Mouse (Mus musculus): ENCODE data around the gene Enox1. TPM values are rescaled to one million over a fixed set of nuclear protein-coding genes. Genes with fewer than 3 reads are reported as not detected.

Enox1 gene
- polyA plus RNA-seq, 1 experiment from 2014 or later: 46.2 TPM

DNA sequence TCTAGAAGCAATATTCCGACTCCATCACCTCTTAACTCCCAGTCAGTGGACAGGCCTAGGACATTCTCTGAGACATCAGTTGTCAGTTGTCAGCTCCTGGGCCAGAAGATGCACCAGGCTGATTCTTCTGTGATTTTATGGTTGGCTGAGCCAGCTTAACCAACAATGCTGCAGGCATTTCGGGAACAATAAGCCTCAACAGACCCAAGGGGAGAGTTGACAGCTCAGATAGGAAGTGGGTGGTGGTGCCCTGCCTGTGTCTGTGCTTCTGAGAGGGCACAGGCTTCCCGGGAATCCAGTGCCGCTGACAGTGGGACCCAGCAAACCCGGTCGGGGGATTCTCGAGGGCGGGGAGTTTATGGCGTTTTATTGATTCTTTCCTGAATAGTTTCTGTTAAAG is 229.1 kb downstream of the Enox1 start:
- H3K4me2 ChIP-seq: no peak overlapping the region
- no peaks in the 10 kb centered on the region for H3K36me3 ChIP-seq
- no peak overlapping the region for H3K4me3 ChIP-seq
- peaks cover 26% of the 10 kb centered on the region for H3K4me1 ChIP-seq (replicated peaks)
- H3K27ac ChIP-seq: peak overlapping the region; percentile 14; the same call in 1 of the 2 replicates
- WGBS: 9% methylated on average over 9 of the region's 9 CpGs
- H3K9ac ChIP-seq: no peak overlapping the region
- ATAC-seq (ENCODE audit: low FRiP score): no peak
- no peaks in the 10 kb centered on the region for H3K9me3 ChIP-seq
- no peaks in the 10 kb centered on the region for H3K27me3 ChIP-seq

DNA sequence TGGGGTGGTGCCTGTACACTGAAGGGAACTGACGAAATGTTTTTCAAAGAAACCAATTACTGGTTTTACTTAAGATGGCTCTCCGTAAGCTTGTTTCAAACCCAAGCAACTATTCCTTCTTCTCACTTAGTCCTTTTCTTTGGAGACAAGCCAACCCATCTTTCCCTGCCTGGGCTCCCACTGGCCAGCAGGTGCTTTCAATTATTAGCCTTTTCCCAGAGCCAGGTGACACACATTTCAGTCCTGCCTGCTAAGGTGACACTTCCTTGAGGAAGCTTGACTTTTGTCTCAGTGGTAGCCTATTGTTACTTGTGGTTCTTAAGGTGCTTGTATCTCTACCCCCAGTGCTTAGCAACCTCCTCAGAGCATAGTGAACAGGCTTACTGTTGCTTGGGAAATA is 231.3 kb downstream of the Enox1 start:
- no peak overlapping the region for H3K4me3 ChIP-seq
- WGBS: 91% methylated on average over 2 of the region's 2 CpGs
- H3K9me3 ChIP-seq: no peaks in the 10 kb centered on the region
- H3K4me1 ChIP-seq (replicated peaks): peaks cover 16% of the 10 kb centered on the region
- H3K36me3 ChIP-seq: no peaks in the 10 kb centered on the region
- no peaks in the 10 kb centered on the region for H3K27me3 ChIP-seq
- H3K4me2 ChIP-seq: no peak overlapping the region
- ATAC-seq (ENCODE audit: low FRiP score): no peak
- no peak overlapping the region for H3K9ac ChIP-seq
- H3K27ac ChIP-seq: no peak overlapping the region

DNA sequence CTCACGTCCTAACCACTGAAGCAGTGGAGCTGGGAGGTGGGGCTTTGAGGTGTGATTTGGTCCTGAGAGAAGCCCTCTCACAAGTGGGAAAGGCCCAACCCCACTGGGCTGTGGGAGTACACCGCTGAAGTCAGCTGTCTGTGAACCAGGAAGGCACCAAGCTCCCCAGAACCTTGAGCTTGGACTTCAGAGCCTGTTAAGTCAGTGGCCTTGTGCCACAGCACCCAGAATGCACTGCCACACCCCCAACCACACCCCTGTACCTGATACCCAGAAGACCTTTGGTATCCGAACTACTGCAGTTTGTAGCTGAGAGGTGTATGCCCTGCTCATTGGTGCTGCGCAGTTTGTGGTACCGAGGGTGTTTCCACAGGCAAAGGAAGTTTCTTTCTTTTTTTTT is 232.7 kb downstream of the Enox1 start:
- no peaks in the 10 kb centered on the region for H3K27me3 ChIP-seq
- no peak for ATAC-seq (ENCODE audit: low FRiP score)
- H3K9me3 ChIP-seq: no peaks in the 10 kb centered on the region
- H3K4me3 ChIP-seq: no peak overlapping the region
- no peak overlapping the region for H3K4me2 ChIP-seq
- no peaks in the 10 kb centered on the region for H3K36me3 ChIP-seq
- no peak overlapping the region for H3K27ac ChIP-seq
- peaks cover 16% of the 10 kb centered on the region for H3K4me1 ChIP-seq (replicated peaks)
- WGBS: 85% methylated on average over 5 of the region's 5 CpGs
- H3K9ac ChIP-seq: no peak overlapping the region

DNA sequence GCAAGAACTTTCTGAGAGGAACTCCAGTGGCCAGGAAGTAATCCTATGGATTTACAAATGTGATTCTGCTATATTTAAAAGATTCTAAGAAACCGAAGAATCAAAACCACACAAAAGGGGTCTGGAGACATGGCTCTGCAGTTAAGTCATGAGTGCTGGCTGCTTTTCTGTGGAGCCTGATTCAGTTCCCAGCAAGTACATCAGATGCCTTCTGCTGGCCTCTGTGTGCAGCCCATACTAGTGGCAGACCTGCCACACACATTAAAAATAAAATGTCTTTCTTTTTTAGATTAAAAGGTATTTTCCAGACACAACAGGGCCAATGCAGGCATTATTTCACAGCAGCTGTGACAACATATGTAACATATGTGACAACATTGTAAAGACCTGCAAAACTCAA is 235.9 kb downstream of the Enox1 start:
- 67% methylated on average over 1 of the region's 1 CpGs for WGBS
- H3K4me3 ChIP-seq: no peak overlapping the region
- H3K27me3 ChIP-seq: no peaks in the 10 kb centered on the region
- 0 out of 2 replicates have a peak, but pooled peaks cover 3% of the 10 kb centered on the region for H3K4me1 ChIP-seq (replicated peaks)
- H3K9me3 ChIP-seq: no peaks in the 10 kb centered on the region
- no peak overlapping the region for H3K27ac ChIP-seq
- no peak overlapping the region for H3K4me2 ChIP-seq
- no peaks in the 10 kb centered on the region for H3K36me3 ChIP-seq
- no peak for ATAC-seq (ENCODE audit: low FRiP score)
- H3K9ac ChIP-seq: no peak overlapping the region

DNA sequence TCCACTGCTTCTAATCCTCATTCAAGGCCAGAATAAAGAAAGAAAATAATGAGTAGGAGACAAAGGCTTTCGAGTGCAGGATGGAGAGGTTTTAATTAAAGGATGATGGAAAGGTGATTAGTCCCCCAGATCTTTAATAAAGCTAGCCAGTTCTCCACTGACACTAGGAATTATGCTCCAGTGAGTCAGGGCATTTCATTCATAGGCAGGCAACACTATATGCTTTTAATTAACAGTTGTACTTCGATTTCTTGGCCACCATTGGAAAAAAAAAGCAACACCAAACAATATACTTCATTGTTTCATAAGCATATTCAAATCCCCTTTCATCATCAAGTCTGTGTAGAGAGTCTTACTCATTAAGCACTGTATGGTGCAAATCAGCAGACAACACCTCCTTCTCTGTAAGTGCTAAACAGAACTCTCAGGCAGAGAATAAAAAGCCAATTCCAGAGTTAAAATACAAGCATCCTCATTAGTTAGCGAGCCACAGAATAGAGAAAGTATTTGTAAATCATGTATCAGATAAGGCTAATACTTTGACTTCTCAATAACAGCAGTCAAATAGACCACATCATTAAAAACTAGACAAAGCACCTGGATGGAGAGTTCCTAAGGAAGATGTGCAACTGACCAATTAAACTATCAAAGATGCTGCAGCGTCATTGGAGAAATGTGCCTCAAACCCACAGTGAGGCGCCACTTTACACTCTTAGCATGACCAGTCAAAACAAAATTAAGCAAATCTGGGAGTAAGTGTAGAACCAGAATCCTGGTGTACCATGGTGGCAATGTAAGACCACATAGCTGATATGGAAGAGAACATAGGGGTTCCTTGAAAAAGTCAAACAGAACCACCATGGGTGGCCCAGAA is 249.9 kb downstream of the Enox1 start:
- ATAC-seq (ENCODE audit: low FRiP score): no peak
- H3K4me1 ChIP-seq (replicated peaks): no peaks in the 10 kb centered on the region
- WGBS: 75% methylated on average over 5 of the region's 5 CpGs
- H3K9ac ChIP-seq: no peak overlapping the region
- no peak overlapping the region for H3K4me2 ChIP-seq
- no peaks in the 10 kb centered on the region for H3K9me3 ChIP-seq
- H3K4me3 ChIP-seq: no peak overlapping the region
- no peaks in the 10 kb centered on the region for H3K27me3 ChIP-seq
- no peak overlapping the region for H3K27ac ChIP-seq
- H3K36me3 ChIP-seq: no peaks in the 10 kb centered on the region

DNA sequence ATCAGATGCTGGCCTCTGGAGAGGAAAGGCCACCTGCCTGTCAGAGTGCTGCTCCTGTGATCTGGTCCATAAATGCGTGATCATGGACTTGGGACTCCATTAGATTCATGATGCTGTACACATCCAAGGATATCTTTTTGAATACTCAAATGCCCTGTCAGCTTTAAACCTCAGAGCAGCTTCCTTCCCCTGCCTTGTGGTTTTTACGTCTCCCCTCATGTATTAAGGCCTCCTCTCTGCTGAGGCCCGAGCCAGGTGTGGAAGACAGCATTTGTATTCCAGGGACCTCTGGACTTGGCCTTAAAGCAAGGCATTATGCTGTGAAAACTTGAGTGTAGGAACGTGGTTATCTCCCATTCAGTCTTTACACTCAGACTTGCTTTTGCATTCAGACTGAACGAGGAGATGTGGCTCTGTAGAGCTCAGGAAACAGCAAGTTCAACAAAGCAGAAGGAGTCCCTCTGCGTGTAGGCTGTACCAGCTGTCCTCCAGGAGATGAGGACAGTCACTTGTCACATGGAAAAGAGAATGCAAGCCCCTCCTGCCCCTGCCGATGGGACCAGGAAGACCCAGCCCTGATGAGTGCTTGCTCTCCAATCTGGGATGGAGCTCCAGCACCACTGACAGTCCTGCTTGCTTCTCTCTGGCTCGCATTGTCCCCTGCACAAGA is 252.8 kb downstream of the Enox1 start:
- H3K36me3 ChIP-seq: no peaks in the 10 kb centered on the region
- no peak for ATAC-seq (ENCODE audit: low FRiP score)
- whole genome bisulfite sequencing: 85% methylated on average over 8 of the region's 8 CpGs
- no peak overlapping the region for H3K27ac ChIP-seq
- no peaks in the 10 kb centered on the region for H3K4me1 ChIP-seq (replicated peaks)
- no peaks in the 10 kb centered on the region for H3K9me3 ChIP-seq
- no peak overlapping the region for H3K4me3 ChIP-seq
- no peak overlapping the region for H3K9ac ChIP-seq
- H3K4me2 ChIP-seq: no peak overlapping the region
- H3K27me3 ChIP-seq: no peaks in the 10 kb centered on the region

DNA sequence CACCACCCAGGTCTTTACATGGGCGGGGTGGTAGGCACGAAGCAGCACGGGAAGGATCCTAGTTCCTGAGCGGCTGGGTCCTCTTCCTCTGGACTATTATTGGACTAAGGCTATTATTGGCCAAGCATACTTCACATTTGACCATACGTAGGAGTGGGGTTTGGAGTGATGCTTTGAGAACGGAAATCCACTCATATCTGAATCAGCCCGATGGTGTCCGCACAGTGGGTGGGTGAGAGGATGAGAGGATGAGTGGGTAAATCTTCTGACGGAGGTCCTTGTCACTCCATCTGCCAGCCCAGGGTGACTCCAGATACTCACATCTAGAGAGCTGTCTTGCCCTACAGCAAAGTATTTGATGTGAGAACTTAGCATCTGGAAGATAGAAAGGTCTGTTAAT is 253.8 kb downstream of the Enox1 start:
- no peaks in the 10 kb centered on the region for H3K27me3 ChIP-seq
- no peaks in the 10 kb centered on the region for H3K36me3 ChIP-seq
- no peak for ATAC-seq (ENCODE audit: low FRiP score)
- H3K4me2 ChIP-seq: no peak overlapping the region
- H3K4me3 ChIP-seq: no peak overlapping the region
- no peaks in the 10 kb centered on the region for H3K4me1 ChIP-seq (replicated peaks)
- H3K9me3 ChIP-seq: no peaks in the 10 kb centered on the region
- WGBS: 95% methylated on average over 9 of the region's 9 CpGs
- no peak overlapping the region for H3K9ac ChIP-seq
- no peak overlapping the region for H3K27ac ChIP-seq

DNA sequence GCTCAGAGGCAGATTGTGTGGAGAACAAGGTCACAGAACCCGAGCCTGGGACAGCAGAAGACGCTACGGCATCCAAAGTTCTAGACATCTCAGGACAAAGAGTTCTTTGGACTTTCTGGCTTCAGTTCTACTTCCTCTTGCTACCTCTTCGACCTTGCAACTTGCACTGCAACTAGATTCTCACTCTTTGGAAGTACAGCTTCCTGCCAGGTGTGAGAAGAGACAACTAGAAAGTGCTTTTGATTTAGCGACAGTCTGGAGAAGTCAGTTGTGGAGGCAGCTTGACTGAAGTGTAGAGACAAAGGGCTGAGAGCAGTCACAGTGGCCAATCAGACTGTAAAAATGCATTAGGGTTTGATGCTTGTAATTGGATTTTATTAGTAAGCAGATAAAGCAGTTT is 256.5 kb downstream of the Enox1 start:
- H3K27ac ChIP-seq: no peak overlapping the region
- H3K36me3 ChIP-seq: no peaks in the 10 kb centered on the region
- no peaks in the 10 kb centered on the region for H3K4me1 ChIP-seq (replicated peaks)
- H3K4me3 ChIP-seq: no peak overlapping the region
- H3K27me3 ChIP-seq: no peaks in the 10 kb centered on the region
- ATAC-seq (ENCODE audit: low FRiP score): no peak
- H3K9me3 ChIP-seq: no peaks in the 10 kb centered on the region
- 86% methylated on average over 5 of the region's 5 CpGs for WGBS
- no peak overlapping the region for H3K4me2 ChIP-seq
- H3K9ac ChIP-seq: no peak overlapping the region

DNA sequence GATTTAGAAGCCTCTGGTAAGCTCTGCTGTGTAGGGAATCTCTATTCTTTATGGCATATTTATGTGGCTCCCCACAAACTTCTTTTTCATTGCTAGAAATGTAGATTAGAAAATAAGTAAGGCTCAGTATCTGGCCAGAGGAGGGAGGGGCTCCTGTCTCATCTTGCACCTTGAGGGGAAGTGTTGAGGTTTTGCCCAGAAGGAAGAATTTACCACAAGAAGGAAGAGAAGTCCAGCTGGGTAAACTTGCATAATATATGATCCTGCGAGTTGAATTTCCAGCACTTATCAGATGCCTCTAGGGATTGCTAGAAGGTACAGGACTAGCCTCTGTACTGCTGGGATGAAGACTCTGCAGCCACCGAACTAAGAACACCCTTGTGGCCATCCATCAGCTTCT is 259.8 kb downstream of the Enox1 start:
- H3K4me2 ChIP-seq: no peak overlapping the region
- no peak overlapping the region for H3K4me3 ChIP-seq
- no peak overlapping the region for H3K9ac ChIP-seq
- no peak overlapping the region for H3K27ac ChIP-seq
- no peak for ATAC-seq (ENCODE audit: low FRiP score)
- no peaks in the 10 kb centered on the region for H3K9me3 ChIP-seq
- no peaks in the 10 kb centered on the region for H3K27me3 ChIP-seq
- H3K36me3 ChIP-seq: no peaks in the 10 kb centered on the region
- H3K4me1 ChIP-seq (replicated peaks): peaks cover 7% of the 10 kb centered on the region; the same call in 1 of the 2 replicates
- WGBS: 82% methylated on average over 2 of the region's 2 CpGs

DNA sequence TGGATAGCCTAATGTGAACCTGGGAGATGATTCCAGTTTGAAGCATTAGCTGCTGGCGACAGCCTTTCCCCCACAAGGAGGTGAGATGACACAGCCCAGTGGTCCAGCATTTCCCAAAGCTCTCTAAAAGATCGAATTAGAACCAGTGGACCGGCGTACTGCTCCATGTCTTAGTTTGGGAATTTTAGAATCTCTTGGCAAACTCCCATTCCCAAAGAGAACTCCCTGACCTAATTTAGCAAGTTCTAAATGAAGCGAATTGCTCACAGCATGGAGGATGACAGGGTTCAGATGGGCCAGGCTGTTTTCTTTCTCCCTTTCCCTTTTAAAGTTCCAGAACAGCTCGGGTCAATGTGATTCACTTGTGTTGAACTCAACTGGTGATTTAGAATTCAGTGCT is 264.5 kb downstream of the Enox1 start:
- Histone ChIP-seq H3K4me3 (no peak overlapping the region), H3K4me1 (replicated peaks) (peaks cover 11% of the 10 kb centered on the region; the same call in 1 of the 2 replicates), H3K9ac (no peak overlapping the region), H3K9me3 (no peaks in the 10 kb centered on the region), H3K4me2 (no peak overlapping the region), H3K36me3 (no peaks in the 10 kb centered on the region), H3K27me3 (no peaks in the 10 kb centered on the region), H3K27ac (peak overlapping the region; percentile 18; the same call in 1 of the 2 replicates)
- WGBS: 62% methylated on average over 6 of the region's 6 CpGs
- no peak for ATAC-seq (ENCODE audit: low FRiP score)

DNA sequence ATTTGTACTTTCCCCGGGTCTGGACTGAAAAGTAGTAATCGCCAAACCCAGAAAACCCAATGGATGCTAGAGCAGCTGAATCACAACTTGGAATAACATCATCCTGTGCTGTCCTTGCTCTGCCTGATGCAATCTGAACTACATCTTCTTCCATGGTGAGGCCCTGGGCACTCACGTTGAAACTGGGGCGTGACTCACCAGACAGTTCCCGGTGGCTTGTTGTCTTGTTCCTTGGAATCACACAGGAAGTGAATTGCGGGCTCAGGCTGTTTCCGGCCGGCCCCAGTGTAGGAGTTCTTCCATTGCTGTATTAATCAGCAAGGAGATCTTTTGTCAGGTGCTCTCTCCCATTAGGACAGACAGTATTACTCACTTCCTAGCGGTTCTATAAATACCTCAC is 266.6 kb downstream of the Enox1 start:
- Histone ChIP-seq H3K9ac (no peak overlapping the region), H3K4me1 (replicated peaks) (peaks cover 11% of the 10 kb centered on the region; the same call in 1 of the 2 replicates), H3K36me3 (no peaks in the 10 kb centered on the region), H3K4me2 (no peak overlapping the region), H3K9me3 (no peaks in the 10 kb centered on the region), H3K27me3 (no peaks in the 10 kb centered on the region), H3K27ac (no peak overlapping the region), H3K4me3 (no peak overlapping the region)
- ATAC-seq (ENCODE audit: low FRiP score): no peak
- WGBS: 85% methylated on average over 9 of the region's 9 CpGs

DNA sequence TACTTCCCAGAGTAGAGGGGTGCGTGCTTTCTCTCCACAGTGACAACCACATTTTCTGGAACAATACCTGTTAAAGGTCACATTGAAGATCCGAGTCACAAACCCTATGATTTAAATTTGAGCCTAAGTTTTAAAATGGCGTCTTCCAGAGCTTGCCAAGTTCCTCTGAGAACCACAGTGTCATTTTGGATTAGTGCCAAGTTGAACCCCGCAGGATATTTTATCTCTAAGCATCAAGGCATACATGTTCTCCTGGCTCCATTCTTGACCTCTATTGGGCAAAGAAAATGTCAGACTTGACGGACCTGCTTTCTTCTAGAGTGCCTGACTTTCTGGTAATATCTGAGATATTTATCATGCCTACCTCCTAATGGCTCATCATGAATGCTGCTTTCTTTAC is 282.9 kb downstream of the Enox1 start:
- H3K9ac ChIP-seq: no peak overlapping the region
- H3K4me3 ChIP-seq: no peak overlapping the region
- no peaks in the 10 kb centered on the region for H3K36me3 ChIP-seq
- no peaks in the 10 kb centered on the region for H3K9me3 ChIP-seq
- H3K27ac ChIP-seq: no peak overlapping the region
- 76% methylated on average over 5 of the region's 5 CpGs for WGBS
- H3K27me3 ChIP-seq: no peaks in the 10 kb centered on the region
- H3K4me2 ChIP-seq: no peak overlapping the region
- ATAC-seq (ENCODE audit: low FRiP score): no peak
- H3K4me1 ChIP-seq (replicated peaks): no peaks in the 10 kb centered on the region

DNA sequence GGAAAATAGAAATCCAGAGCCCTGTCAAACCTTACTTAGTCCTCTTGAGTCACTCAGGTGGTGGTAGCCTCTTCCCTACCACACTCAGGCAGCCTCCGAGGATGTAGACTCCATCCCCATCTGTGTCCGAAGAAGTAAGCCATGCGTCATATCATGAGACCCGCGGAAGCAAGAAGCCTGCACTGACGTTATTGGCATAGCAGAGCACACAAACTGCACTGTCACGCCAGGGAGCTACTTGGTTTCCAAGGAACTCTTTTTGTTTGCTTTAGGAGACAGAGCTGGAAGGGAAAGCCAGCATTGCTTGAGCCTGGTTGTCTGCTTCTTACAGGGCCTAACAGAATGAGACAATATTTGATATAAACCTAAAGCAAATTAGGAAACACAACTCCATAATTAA is 284.2 kb downstream of the Enox1 start:
- Histone ChIP-seq H3K4me3 (no peak overlapping the region), H3K4me1 (replicated peaks) (no peaks in the 10 kb centered on the region), H3K9ac (no peak overlapping the region), H3K27me3 (no peaks in the 10 kb centered on the region), H3K27ac (no peak overlapping the region), H3K9me3 (no peaks in the 10 kb centered on the region), H3K36me3 (no peaks in the 10 kb centered on the region), H3K4me2 (no peak overlapping the region)
- 84% methylated on average over 7 of the region's 7 CpGs for WGBS
- no peak for ATAC-seq (ENCODE audit: low FRiP score)

Data from hindbrain, embryonic 13.5 days (tissue).